Mouse (Mus musculus): ENCODE results near the gene Tpi1.
A peak's percentile ranks its signal among the peaks of the same experiment; 100 is the strongest.
"Not testable (repeated sequence)": the region's sequence is repeated elsewhere in the genome, so short reads cannot be mapped to it uniquely, and the experiment has no call there.

Tpi1 gene

DNA sequence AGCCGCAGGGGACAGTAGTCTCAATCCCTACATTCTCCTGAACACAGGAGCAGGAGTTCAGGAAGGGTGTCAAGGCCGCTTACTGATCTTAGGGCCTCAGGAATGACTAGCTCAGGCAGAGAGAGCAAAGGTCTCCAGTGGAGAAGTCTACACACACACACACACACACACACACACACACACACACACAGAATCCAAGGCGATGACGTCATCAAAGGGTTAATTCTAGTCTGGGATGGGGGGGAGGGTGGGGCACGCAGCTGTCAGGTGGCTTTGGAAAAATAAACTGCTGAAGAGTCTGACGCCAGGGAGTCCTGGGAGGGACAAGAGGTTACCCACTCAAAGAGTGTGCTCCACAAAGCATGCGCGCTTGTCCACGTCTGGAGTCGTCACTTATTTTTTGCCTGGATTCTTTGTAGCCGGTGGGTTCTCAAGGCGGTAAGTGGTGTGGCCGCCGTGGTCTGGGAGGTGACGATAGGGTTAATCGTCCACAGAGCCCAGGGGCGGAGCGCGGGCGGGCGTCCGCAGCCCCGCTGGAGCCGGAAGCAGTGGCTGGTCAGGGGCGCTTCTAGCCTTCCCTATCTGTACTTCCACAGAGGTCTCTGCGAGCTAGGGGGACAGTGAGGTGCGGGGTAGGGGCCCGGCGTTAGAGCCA lies 5.6 kb downstream of the Tpi1 start, which contains the start of gene Spsb2:
Gene Spsb2 (plus strand): TSS at position 304 of the 655 bp plus-strand sequence.
- peak; percentile 86 for DNase-seq

DNA sequence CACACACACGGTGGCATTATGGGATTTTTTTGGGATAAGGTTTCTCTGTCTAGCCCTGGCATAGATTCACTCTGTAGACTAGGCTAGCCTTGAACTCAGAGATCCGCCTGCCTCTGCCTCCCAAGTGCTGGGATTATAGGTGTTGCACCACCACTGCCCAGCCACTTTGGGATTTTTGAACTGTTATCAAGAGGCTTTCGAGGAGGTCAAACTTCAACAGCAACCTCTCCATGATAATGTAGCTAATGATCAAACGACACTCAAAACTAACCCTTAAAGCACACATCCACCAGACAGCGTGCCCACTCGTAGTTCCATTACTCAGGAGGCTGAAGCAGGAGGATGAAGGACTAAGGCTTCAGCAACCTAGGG lies 6.1 kb downstream of the Tpi1 start:
- DNase-seq: no peak

DNA sequence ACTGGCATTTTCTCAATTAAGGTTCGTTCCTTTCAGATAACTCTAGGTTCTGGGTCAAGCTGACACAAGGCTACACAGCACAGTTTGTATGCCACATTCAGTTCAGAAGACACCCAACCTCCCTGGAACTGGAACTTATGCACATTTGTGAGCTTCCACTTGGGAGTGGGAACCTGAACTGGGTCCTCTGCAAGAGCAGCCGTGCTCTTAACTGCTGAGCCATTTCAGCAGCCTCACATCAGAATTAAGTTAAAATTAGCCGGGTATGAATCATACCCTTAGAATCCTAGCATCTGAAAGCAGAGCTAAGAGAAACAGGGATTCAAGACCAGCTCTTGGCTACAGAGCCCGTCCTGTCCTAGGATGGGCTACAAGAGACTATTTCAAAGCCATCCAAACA lies 6.7 kb downstream of the Tpi1 start:
- DNase-seq: no peak

DNA sequence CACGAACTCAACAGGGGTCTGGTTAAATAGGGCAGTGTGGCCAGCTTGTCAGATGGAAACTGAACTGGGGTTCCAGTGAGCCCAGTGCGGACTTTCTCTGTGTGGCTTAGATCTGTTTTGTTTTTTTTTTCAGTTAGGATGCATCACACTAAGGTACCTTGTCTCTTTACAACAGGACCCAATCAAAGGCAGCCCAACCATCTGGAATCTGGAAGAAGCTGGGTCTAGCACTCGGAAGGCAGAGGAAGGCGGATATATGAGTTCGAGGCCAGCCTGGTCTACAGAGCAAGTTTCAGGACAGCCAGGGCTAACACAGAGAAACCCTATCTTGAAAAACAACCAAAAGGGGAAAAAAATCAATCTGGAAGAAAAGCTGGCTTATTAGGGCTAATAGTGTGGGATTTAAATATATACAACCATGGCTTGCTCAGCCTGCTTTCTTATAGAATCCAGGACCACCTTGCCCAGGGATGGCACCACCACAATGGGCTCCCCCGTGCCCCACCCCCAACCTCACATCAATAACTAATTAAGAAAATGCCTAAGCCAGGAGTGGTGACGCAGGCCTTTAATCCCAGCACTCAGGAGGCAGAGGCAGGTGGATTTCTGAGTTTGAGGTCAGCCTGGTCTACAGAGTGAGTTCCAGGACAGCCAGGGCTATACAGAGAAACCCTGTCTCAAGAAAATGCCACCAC lies 7.5 kb downstream of the Tpi1 start:
- no peak for DNase-seq

DNA sequence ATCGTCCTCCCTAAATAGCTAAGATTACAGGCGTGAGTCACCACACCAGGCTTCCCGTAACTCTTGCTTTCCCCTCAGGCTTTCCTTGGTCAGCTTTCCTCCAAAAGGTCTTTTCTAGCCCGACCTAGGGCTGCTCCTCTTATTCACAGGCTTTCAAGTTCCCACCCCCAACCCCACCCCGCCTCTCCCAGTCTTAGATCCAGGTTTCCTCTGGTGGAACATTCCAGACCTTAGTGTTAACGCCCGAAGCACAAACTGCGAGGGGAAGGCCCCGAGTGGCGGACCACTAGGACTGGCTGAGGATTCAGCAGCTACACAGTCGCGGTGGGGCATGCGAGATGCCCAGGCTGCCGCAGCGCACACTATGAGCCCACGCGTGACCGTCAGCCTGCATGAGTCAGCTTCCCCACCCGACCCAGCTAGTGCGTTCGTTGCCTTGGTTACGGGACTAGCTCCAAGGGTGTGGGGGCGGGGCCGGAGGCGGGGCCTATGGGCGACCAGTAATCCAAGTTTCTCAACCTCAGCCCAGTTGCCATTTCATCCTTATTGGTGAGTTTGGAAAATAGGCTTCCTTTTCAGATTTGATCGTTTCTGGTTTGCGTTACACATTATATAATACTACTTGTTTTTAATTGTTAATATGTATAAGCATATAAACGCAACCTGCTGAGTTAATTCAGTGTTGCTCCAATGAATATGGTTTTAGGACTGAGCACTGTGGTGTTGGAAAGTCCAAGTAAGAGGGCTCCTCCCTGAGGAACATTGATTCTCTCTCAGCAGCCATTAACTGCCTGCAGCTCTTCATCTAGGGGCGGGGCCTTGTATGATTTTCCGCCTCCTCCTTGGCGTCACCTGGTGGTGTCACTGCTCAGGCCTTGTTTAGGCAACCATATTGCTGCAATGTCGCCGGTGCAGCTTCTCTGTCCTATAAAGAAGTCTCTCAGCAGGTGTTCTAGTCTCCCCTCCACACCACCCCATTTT lies 8.5 kb downstream of the Tpi1 start:
- peak; percentile 98 for DNase-seq

DNA sequence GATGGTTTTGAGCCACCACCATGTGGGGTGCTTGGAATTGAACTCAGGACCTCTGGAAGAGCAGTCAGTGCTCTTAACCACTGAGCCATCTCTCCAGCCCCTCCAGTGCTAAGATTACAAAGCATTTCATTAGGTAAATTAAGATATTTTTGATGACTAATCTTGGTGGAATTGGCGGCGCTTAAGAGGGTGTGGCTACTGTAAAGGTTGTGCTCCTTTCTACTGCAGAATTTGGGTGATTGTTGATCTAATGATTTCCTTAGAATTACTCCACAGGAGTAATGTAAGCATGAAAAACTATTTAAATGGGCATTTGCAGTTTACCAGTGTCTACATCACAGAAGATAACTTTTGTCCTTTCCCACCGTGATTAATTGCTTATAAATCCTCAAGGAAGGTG lies 9.8 kb downstream of the Tpi1 start:
- no peak for DNase-seq

DNA sequence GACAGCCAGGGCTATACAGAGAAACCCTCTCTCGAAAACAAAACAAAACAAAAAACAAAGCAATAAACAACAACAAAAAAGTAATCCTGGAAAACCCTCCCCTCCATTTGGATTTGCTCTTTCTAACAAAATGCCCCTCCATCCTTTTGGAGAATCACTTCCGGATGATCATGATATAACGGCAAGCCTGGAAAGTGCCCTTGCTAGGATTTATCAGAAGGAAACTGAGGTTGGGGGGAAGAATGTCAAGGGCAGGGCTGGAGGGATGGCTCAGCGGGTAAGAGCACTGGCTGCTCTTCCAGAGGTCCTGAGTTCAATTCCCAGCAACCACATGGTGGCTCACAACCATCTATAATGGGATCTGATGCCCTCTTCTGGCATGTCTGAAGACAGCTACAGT lies 10.4 kb downstream of the Tpi1 start:
- not testable (repeated sequence) for DNase-seq

DNA sequence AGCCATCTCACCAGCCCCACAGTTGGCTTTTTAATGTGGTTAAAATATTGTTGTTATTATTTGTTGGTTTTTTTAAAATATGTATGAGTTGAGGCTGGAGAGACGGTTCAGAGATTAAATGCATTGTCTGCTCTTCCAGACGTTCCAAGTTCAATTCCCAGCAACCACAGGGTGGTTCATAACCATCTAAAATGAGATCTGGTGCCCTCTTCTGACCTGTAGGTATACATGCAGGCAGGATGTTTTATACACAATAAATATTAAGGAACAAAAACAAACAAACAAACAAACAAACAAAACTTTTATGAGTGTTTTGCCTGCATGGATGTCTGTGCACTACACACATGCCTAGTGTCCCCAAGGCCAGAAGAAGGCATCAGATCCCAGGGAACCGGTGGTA lies 11.0 kb downstream of the Tpi1 start:
- DNase-seq: no peak

DNA sequence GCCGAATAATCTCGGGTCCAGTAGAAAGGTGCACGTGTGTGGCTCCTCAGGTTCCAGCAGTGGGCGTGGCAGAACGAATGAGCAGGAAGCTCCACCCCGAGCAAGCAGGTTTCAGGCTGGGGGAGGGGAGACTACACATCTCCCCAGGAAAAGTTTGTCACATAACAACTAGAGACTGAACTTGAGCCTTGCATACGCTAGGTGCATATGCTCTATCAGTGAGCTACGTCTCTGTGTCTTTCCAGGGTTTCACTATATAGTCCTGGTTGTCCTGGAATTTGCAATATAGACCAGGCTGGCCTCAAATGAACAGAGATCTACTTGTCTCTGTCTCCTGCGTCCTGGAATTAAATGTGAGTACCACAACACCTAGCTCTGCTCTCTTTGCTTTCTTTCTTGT lies 11.7 kb downstream of the Tpi1 start:
- peak; percentile 39 for DNase-seq

DNA sequence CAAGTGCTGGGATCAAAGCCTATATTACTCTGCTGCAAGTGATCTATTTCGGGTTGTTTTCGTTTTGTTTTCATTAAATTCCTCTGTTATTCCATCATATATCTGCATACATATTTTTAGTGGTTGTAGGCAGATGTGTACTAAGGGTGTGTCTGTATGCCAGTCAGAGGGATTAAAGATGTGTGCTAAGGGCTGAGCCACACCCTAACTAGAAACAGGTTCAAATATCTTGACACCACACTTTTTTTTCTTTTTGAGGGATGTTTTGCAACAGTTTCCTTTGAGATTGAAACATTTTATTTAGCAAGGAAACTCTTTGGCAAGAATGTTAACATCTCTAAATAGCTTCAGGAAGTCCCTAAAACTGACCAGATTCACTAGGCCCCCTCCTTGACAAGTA lies 17.9 kb downstream of the Tpi1 start:
- DNase-seq: no peak

DNA sequence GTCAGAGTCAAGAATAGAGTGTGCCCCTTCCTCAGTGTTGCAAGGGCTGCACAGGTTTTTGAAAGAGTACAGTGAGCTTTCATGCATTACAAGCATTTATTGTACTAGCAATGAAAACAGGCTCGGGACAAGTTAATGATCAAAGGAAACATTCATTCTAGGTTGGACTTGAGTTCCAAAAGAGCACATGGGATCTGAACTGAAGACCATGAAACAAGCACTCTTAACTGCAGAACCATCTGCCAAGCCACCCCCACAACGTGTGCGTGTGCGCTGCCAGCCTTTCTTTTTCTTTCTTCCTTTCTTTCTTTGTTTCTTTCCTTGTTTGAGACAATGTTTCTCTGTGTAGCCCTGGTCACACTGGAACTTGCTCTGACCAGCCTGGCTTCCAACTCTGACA lies 18.3 kb downstream of the Tpi1 start:
- no peak for DNase-seq

DNA sequence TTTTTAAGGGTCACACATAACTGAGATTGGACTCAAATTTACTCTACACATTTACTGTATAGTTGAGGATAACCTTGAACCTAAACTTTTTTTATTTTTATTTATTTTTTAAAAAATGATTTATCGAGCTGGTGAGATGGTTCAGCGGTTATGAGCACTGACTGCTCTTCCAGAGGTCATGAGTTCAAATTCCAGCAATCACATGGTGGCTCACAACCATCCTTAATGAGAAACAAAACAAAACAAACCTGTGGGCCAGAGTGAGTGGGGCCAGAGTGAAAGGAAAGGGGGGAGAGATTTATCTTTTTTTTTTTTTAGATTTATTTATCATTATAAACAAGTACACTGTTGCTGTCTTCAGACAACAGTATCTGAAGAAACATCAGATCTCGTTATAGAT lies 22.2 kb downstream of the Tpi1 start:
- DNase-seq: no peak

DNA sequence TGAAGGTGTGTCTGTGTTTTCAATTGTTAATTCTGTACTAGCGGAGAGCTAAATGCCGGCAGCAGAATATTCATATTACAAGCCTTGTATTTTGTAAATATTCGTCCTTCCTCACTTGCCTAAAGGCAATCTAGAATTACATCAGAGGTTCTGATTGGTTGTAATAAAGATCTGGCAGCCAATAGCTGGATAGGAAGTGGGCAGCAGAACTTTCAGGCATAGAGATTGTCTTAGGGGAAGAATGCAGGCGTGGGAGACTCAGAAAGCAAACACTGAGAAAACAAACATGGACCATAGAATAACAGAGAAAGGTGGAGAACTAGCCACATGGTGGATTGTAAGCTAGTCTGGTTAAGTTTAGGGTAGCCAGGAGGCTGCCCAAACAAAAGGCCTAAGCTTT lies 24.0 kb downstream of the Tpi1 start:
- no peak for DNase-seq

DNA sequence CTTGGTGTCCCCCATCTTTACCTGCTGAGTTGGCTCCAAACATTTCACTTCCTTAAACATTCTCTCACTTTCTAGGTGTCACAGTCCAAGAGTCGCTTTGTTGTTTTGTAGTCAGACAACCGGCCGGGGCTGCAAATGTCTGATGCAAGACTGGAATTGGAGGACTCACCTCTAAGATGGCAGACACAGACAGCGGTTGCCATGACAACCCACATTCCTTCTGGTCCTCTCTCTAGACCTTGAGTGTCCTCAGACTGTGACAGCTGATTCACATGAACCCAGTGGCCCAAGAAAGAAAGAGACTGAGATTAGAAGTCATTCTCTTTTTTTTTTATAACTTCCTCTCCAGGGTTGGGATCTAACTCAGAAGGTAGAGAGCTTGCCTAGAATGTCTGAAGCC lies 24.6 kb downstream of the Tpi1 start:
- no peak for DNase-seq

DNA sequence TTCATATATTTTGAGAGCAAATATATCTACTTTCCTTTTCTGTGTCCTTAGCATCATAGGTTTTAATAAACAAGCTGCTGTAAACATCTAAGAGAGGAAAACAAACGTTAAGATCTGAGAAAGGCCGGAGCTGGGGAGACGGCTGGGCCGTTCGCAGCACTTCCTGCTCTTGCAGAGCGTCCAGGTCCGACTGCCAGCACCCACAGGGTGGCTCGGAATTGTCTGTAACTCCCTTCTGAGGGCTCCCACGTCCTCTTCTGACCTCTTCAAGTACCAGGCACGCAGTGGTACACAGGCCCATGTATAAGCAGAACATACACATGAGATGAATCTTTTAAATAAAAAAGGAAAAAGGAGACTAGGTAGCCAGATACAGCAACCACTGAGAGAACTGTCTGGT lies 26.4 kb downstream of the Tpi1 start:
- DNase-seq: no peak

DNA sequence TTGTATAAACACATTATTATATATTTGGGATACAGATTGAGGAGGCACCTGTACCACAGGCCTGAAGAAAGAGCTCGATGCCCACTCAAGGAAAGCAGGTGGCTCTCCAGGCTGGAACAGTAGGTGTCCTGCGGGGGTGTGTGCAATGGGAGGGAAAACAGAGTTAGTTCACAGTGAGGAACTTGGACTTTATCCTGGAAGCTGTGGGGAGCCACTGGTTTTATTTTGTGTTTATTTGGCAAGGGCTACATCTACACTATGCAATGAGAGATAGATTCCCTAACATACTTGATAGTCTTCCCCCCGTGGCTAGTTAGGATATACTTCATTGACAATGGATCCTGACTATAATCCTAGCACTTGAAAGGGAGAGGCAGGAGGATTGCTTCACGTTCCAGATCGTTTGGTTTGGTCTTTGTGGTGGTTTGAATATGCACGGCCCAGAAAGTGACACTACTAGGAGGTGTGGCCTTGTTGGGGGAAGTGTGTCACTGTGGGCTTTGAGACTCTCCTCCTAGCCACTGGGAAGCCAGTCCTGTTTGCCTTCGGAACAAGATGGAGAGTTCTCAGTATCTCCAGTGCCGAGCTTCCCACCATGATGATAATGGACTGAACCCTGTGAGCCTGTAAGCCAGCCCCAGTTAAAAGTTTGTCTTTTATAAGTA lies 27.2 kb downstream of the Tpi1 start:
- no peak for DNase-seq

DNA sequence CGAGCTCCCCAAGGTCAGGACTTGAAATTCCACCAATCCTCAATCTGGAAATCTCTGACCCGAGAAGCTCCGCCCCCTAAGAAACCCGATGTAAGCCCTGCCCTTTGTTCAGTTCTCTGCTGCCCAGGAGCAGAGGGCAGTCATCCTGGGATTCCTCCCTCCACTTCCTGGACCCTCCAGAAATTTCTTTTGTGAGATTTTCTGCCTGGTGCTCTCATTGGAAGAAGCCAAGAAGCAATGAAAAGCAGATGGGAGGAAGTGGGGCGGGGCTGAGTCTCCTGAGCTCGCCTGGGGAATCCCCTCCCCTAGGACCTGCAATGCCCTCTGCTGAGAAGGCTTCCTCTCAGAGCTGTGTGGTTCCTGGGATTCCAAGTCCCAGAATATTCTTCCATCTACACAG lies 31.7 kb downstream of the Tpi1 start:
- DNase-seq: no peak

DNA sequence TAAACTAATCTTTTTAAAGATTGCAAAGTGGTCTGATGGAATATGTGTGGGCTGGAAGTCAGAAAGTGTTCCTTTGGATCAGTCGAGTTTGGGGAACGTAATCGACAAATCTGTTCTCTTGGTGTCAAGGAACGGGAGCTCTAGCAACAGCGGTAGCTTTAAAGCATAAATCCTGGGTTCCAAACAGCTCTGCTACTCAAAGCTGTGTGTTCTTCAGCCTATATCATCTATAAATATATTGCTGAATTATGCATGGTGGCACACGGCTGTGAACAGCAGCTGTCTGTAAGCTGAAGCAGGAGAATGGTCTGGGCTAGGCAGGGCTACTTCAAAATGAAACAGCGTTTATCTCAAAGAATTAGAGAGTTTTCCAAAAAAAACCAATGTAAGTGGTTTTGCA lies 33.2 kb downstream of the Tpi1 start:
- no peak for DNase-seq

DNA sequence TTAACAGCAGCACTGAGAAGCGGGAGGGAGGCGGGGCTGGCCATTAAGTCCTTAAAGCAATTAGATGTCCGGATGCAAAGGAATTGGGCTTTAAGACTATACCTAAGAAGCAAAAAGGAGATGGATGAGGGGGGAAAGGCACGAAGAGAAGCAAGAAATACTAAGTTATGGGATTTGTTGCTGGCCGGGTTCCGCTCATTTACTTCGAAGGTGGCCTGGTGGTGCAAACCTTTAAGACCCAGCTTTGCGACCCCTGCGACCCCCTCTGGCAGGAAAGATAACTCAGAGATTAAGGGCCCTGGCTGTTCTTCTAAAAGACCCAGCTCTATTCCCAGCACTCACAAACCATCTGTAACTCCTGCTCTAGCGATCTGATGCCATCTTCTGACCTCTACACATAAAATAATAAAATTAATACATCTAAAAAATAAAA lies 34.1 kb downstream of the Tpi1 start:
- DNase-seq: no peak

DNA sequence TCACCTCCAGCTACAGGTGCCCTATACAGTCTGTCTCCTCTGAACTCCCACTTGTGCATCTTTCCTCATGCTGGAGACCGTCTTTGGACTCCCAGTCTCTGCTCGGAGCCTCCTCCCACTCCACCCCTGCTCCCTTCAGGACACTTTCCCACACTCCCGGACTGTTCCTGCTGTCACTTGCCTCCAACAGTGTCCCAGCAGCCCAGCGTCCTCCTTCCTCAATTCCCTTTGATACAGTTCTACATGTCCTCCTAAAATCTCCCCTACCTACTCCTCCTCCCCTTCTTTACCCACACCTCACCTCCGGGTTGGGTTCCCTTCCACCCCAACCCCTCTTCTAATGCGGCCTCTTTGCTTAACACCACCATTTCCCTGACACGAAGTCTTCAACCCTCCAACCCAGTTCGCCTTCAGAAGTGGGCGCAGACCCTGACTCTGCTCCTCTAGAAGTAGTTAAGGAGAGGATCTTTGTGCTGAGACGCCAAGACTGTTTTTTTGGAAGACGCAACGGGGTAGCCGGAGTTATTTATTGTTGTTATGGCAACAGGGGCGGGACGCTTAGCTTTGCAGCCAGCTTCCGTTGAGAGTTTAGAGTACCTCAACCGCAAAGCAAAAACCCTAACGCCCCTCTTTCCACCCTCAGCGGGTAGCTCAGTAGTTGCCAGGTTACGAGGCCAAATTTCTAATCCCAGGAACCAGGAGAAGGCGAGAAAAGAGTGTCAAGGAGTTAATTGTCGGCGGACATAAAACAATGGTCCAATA lies 34.7 kb downstream of the Tpi1 start, which contains the start of gene Lrrc23:
Gene Lrrc23 (minus strand): TSS at position 506 of the 762 bp plus-strand sequence.
- no peak for DNase-seq

DNA sequence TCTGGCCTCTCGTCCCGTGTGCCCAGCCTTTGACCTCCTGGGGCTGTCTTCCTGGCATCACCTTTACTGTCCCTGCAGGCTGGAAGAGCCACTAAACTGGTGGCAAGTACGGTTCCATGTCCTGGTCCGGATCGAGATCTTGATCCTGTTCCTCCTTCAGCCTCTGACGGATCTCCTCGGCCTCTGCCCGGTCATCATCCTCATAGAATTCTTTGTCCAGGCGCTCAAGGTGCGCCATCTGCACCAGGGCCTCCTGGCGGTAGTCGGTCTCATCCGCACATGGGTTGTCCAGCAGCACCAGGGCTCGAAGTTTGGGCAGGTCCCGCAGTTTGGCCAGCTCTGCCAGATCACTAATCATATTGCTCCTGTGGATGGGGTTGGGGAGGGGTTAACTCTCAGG lies 43.6 kb downstream of the Tpi1 start:
- no peak for DNase-seq

DNA sequence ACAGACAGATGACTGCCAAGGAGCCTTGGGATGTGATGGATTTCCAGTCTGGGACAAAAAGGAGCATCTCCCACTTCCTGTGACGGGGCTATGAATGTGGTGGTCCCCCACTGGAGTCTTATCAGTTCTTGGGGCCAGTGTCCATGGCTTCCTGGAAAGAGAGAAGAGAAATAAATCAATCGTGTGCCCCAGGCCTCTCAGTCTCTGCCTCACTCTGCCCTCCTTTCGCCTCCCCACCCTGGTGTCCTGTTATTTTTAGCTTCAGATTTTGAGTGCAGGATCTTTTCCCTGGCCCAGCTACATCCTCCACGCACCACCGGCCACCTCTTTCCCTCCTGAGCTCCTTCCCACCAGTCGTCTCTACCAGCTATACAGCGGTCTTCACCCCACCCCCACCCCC lies 44.1 kb downstream of the Tpi1 start:
- no peak for DNase-seq
